Mouse (Mus musculus): ENCODE measurements around the gene Mettl27.

The Mettl27 gene

GRCm38 (mm10) chr5:134932179-134932902 is at the start of gene Mettl27:
Gene Mettl27, plus strand, starts transcription at chr5:134932368.
- DNase-seq (ENCODE audit: low spot score in 2 of 2) = peak; percentile 90 to 91

- no peak for DNase-seq (ENCODE audit: low spot score in 2 of 2)
Measured at GRCm38 (mm10) chr5:134883077-134883476, 49.1 kb upstream of the Mettl27 start.

GRCm38 (mm10) chr5:134887447-134888335 is 44.5 kb upstream of the Mettl27 start:
- no peak for DNase-seq (ENCODE audit: low spot score in 2 of 2)

- DNase-seq (ENCODE audit: low spot score in 2 of 2) = no peak
Measured at GRCm38 (mm10) chr5:134888505-134888904, 43.7 kb upstream of the Mettl27 start.

GRCm38 (mm10) chr5:134890601-134891054 is 41.5 kb upstream of the Mettl27 start:
- no peak for DNase-seq (ENCODE audit: low spot score in 2 of 2)

GRCm38 (mm10) chr5:134891552-134891951 is 40.6 kb upstream of the Mettl27 start:
- DNase-seq (ENCODE audit: low spot score in 2 of 2) = no peak

- DNase-seq (ENCODE audit: low spot score in 2 of 2) = no peak
Measured at GRCm38 (mm10) chr5:134892717-134893116, 39.5 kb upstream of the Mettl27 start.

GRCm38 (mm10) chr5:134895291-134895690 is 36.9 kb upstream of the Mettl27 start:
- DNase-seq (ENCODE audit: low spot score in 2 of 2) = no peak

- DNase-seq (ENCODE audit: low spot score in 2 of 2) = no peak
Measured at GRCm38 (mm10) chr5:134896965-134897364, 35.2 kb upstream of the Mettl27 start.

GRCm38 (mm10) chr5:134897596-134897995 is 34.6 kb upstream of the Mettl27 start:
- no peak for DNase-seq (ENCODE audit: low spot score in 2 of 2)

GRCm38 (mm10) chr5:134901012-134901643 is 31.0 kb upstream of the Mettl27 start:
- DNase-seq (ENCODE audit: low spot score in 2 of 2) = no peak

- DNase-seq (ENCODE audit: low spot score in 2 of 2) = no peak
Measured at GRCm38 (mm10) chr5:134901644-134902027, 30.5 kb upstream of the Mettl27 start.

- no peak for DNase-seq (ENCODE audit: low spot score in 2 of 2)
Measured at GRCm38 (mm10) chr5:134906633-134907032, 25.5 kb upstream of the Mettl27 start, which contains the start of gene Tmem270. Gene Tmem270, minus strand, starts transcription at chr5:134906733.

- DNase-seq (ENCODE audit: low spot score in 2 of 2) = peak; percentile 87 to 97
Measured at GRCm38 (mm10) chr5:134907135-134907534, 25.0 kb upstream of the Mettl27 start.

GRCm38 (mm10) chr5:134911901-134912300 is 20.3 kb upstream of the Mettl27 start:
- DNase-seq (ENCODE audit: low spot score in 2 of 2) = no peak

- DNase-seq (ENCODE audit: low spot score in 2 of 2) = no peak
Measured at GRCm38 (mm10) chr5:134913352-134913751, 18.8 kb upstream of the Mettl27 start.

- DNase-seq (ENCODE audit: low spot score in 2 of 2) = no peak
Measured at GRCm38 (mm10) chr5:134913753-134914152, 18.4 kb upstream of the Mettl27 start.

GRCm38 (mm10) chr5:134914510-134914909 is 17.7 kb upstream of the Mettl27 start:
- no peak for DNase-seq (ENCODE audit: low spot score in 2 of 2)

GRCm38 (mm10) chr5:134915311-134915710 is 16.9 kb upstream of the Mettl27 start, which contains the start of gene Cldn13:
Gene Cldn13, minus strand, starts transcription at chr5:134915526.
- DNase-seq (ENCODE audit: low spot score in 2 of 2) = no peak

GRCm38 (mm10) chr5:134918071-134918832 is 13.9 kb upstream of the Mettl27 start:
- peak; percentile 52 to 78 for DNase-seq (ENCODE audit: low spot score in 2 of 2)

- no peak for DNase-seq (ENCODE audit: low spot score in 2 of 2)
Measured at GRCm38 (mm10) chr5:134919097-134919496, 13.1 kb upstream of the Mettl27 start.
